Mouse (Mus musculus) kidney, embryonic 16.5 days (tissue): Measurements from ENCODE around the gene Ccdc28b. TPM values are rescaled to one million over a fixed set of nuclear protein-coding genes. Genes with fewer than 3 reads are reported as not detected.

Source experiments
- ATAC-seq: fragments of 200-750 bp; cut with Nextera tagmentation; 2 replicates; pipeline ENCODE4 v1.8.0; 2017; ENCODE audit warnings: moderate TSS enrichment; ENCODE audit not compliant: low FRiP score, low TSS enrichment
- H3K27ac ChIP-seq: fragments of 300-500 bp; sonication (generic); 2 replicates; pipeline ENCODE4 v1.5.1; 2014; ENCODE audit warnings: low read length
- H3K27me3 ChIP-seq: fragments of 300-500 bp; sonication (generic); 2 replicates; pipeline ENCODE4 v1.6.1; 2014; ENCODE audit warnings: low read length, control low read depth, mixed read lengths; ENCODE audit not compliant: insufficient read depth
- H3K36me3 ChIP-seq: fragments of 300-500 bp; sonication (generic); 2 replicates; pipeline ENCODE4 v1.6.1; 2014; ENCODE audit warnings: low read length, control low read depth, mixed read lengths; ENCODE audit not compliant: insufficient read depth
- H3K4me1 ChIP-seq: fragments of 300-500 bp; sonication (generic); 2 replicates; pipeline ENCODE4 v1.6.1; 2014; ENCODE audit warnings: low read length, control low read depth, mixed read lengths; ENCODE audit not compliant: insufficient read depth
- H3K4me2 ChIP-seq: fragments of 300-500 bp; sonication (generic); replicated peaks from 2 replicates; pipeline ENCODE4 v1.6.1; 2014; ENCODE audit warnings: low read depth, low read length
- H3K4me3 ChIP-seq: fragments of 300-500 bp; sonication (generic); 2 replicates; pipeline ENCODE4 v1.5.1; 2014; ENCODE audit warnings: mild to moderate bottlenecking, low read length
- H3K9ac ChIP-seq: fragments of 300-500 bp; sonication (generic); replicated peaks from 2 replicates; pipeline ENCODE4 v1.6.1; 2014; ENCODE audit warnings: low read length
- H3K9me3 ChIP-seq: fragments of 300-500 bp; sonication (generic); 2 replicates; pipeline ENCODE4 v1.6.1; 2016; ENCODE audit warnings: low read length, control low read depth
- WGBS: fragments of 180-500 bp; shearing (Covaris S2); extraction: QIAGEN DNeasy Blood & Tissue Kit; methylation state at CpG from one replicate; pipeline ENCODE4 v1.1.7; 2014; 5-methylcytosine and 5-hydroxymethylcytosine counted together
- polyA plus RNA-seq: library from polyadenylated mRNA; unstranded; fragments of >200 nt; fragmentation: Nextera tagmentation; extraction: Ambion mirVana; gene quantifications from 2 replicates; pipeline ENCODE4 v1.2.1, GENCODE M21; 2015

The Ccdc28b gene
- polyA plus RNA-seq, 1 experiment from 2014 or later: 64.1 TPM

GRCm38 (mm10) chr4:129588865-129589264, 34.9 kb downstream of the Ccdc28b start:
- peaks cover 13% of the 10 kb centered on the region for H3K4me1 ChIP-seq
- H3K4me3 ChIP-seq: no peak overlapping the region
- 71% methylated on average over 4 of the region's 4 CpGs for WGBS
- peaks cover 34% of the 10 kb centered on the region for H3K36me3 ChIP-seq
- H3K27me3 ChIP-seq: no peaks in the 10 kb centered on the region
- no peaks in the 10 kb centered on the region for H3K9me3 ChIP-seq
- no peak overlapping the region for H3K4me2 ChIP-seq
- no peak overlapping the region for H3K9ac ChIP-seq
- H3K27ac ChIP-seq: no peak overlapping the region
- ATAC-seq: no peak

GRCm38 (mm10) chr4:129586943-129587342, 36.8 kb downstream of the Ccdc28b start:
- WGBS: 24% methylated on average over 1 of the region's 1 CpGs
- Histone ChIP-seq H3K9me3 (no peaks in the 10 kb centered on the region), H3K4me3 (no peak overlapping the region), H3K36me3 (peaks cover 17% of the 10 kb centered on the region), H3K27ac (peak overlapping the region; percentile 58), H3K4me1 (peaks cover 13% of the 10 kb centered on the region), H3K9ac (no peak overlapping the region), H3K27me3 (no peaks in the 10 kb centered on the region), H3K4me2 (no peak overlapping the region)
- ATAC-seq: 0 out of 2 replicates have a peak, but pooled peaks have one; percentile 37

DNA sequence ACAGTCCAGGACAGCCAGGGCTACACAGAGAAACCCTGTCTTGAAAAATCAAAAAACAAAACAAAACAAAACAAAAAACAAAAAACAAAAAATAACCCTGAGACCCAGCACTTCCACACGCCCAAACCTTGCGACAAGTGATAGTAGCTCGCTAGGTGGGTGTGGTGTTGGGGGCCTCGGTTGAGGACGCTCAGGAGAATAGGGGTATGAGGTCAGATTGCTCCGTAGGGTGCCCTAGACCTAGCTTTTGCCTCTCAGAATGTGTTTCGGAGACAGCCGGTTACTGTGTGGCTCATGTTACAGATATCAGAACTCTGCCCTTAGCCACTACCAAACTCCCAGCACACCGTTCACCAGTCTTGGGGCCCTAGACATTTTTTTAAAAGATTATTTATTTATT, 38.0 kb downstream of the Ccdc28b start:
- peak overlapping the region; percentile 84; the same call in 1 of the 2 replicates for H3K27ac ChIP-seq
- H3K4me2 ChIP-seq: peak overlapping the region; percentile 81
- peak overlapping the region; percentile 72 for H3K9ac ChIP-seq
- H3K9me3 ChIP-seq: no peaks in the 10 kb centered on the region
- H3K4me3 ChIP-seq: peak overlapping the region; percentile 59
- no peak for ATAC-seq
- WGBS: 63% methylated on average over 9 of the region's 9 CpGs
- peaks cover 7% of the 10 kb centered on the region for H3K36me3 ChIP-seq
- peaks cover 13% of the 10 kb centered on the region for H3K4me1 ChIP-seq
- H3K27me3 ChIP-seq: no peaks in the 10 kb centered on the region

GRCm38 (mm10) chr4:129584884-129585608, 38.7 kb downstream of the Ccdc28b start:
- H3K27me3 ChIP-seq: no peaks in the 10 kb centered on the region
- H3K9ac ChIP-seq: peak overlapping the region; percentile 72
- peak overlapping the region; percentile 84 for H3K27ac ChIP-seq
- 2% methylated on average over 36 of the region's 36 CpGs for WGBS
- ATAC-seq: peak; percentile 83
- peaks cover 16% of the 10 kb centered on the region for H3K4me1 ChIP-seq
- no peaks in the 10 kb centered on the region for H3K36me3 ChIP-seq
- H3K9me3 ChIP-seq: no peaks in the 10 kb centered on the region
- H3K4me3 ChIP-seq: peak overlapping the region; percentile 59
- peak overlapping the region; percentile 81 for H3K4me2 ChIP-seq

- Histone ChIP-seq H3K9me3 (no peaks in the 10 kb centered on the region), H3K27ac (peak overlapping the region; percentile 84), H3K4me1 (peaks cover 16% of the 10 kb centered on the region), H3K36me3 (no peaks in the 10 kb centered on the region), H3K9ac (peak overlapping the region; percentile 72), H3K4me2 (peak overlapping the region; percentile 81), H3K27me3 (no peaks in the 10 kb centered on the region), H3K4me3 (peak overlapping the region; percentile 59)
- 71% methylated on average over 1 of the region's 1 CpGs for WGBS
- ATAC-seq: no peak
Observed at GRCm38 (mm10) chr4:129584370-129584769, 39.4 kb downstream of the Ccdc28b start.

- Histone ChIP-seq H3K36me3 (no peaks in the 10 kb centered on the region), H3K9ac (no peak overlapping the region), H3K27me3 (no peaks in the 10 kb centered on the region), H3K4me1 (peaks cover 18% of the 10 kb centered on the region), H3K9me3 (no peaks in the 10 kb centered on the region), H3K4me3 (no peak overlapping the region), H3K4me2 (no peak overlapping the region), H3K27ac (no peak overlapping the region)
- WGBS: 77% methylated on average over 1 of the region's 1 CpGs
- no peak for ATAC-seq
Observed at GRCm38 (mm10) chr4:129582251-129582650, 41.5 kb downstream of the Ccdc28b start.

- Histone ChIP-seq H3K27me3 (no peaks in the 10 kb centered on the region), H3K27ac (0 out of 2 replicates have a peak overlapping the region, but pooled peaks have one; percentile 48), H3K4me2 (no peak overlapping the region), H3K36me3 (no peaks in the 10 kb centered on the region), H3K4me1 (peaks cover 23% of the 10 kb centered on the region), H3K4me3 (no peak overlapping the region), H3K9me3 (no peaks in the 10 kb centered on the region), H3K9ac (no peak overlapping the region)
- WGBS: 64% methylated on average over 7 of the region's 7 CpGs
- no peak for ATAC-seq
Observed at GRCm38 (mm10) chr4:129580347-129580746, 43.4 kb downstream of the Ccdc28b start.

DNA sequence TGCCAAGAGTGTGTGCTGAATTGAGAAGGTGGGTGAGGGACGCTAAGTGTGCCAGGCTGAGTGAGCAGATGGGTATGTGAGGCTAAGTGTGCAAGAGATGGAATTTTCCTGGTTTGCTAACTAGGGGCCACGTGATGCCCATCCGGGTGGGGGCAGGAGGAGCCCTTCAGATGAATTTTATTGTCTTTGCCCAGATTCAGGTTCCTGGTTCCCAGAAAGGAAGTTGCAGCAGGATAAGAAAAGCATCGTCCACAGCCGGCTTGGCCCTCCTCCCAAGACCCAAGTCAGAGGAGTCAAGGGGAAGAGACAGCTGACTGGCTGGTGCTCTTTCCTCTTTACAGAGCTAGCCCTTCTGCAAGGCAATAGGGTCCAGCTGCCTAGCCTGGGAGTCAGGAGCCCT, 45.3 kb downstream of the Ccdc28b start, which contains the start of gene Fam167b:
Fam167b (minus strand) TSS at position 84 of the 400 bp plus-strand sequence.
- peak within 1 kb of the TSS; percentile 34 for H3K4me3 ChIP-seq
- 72% methylated on average over 5 of the region's 5 CpGs for WGBS

GRCm38 (mm10) chr4:129577688-129578087, 46.1 kb downstream of the Ccdc28b start:
- peak overlapping the region; percentile 41 for H3K4me2 ChIP-seq
- H3K36me3 ChIP-seq: no peaks in the 10 kb centered on the region
- peaks cover 17% of the 10 kb centered on the region for H3K4me1 ChIP-seq
- H3K4me3 ChIP-seq: peak overlapping the region; percentile 34
- no peaks in the 10 kb centered on the region for H3K9me3 ChIP-seq
- 73% methylated on average over 7 of the region's 7 CpGs for WGBS
- no peaks in the 10 kb centered on the region for H3K27me3 ChIP-seq
- peak overlapping the region; percentile 56; the same call in 1 of the 2 replicates for H3K9ac ChIP-seq
- ATAC-seq: no peak
- H3K27ac ChIP-seq: peak overlapping the region; percentile 46; the same call in 1 of the 2 replicates

More for the DNA sequence above, 45.3 kb downstream of the Ccdc28b start, which contains the start of gene Fam167b:
- Histone ChIP-seq H3K27me3 (no peaks in the 10 kb centered on the region), H3K36me3 (no peaks in the 10 kb centered on the region), H3K9me3 (no peaks in the 10 kb centered on the region), H3K27ac (peak within 1 kb of the TSS; percentile 52), H3K4me2 (peak within 1 kb of the TSS; percentile 41), H3K9ac (peak within 1 kb of the TSS; percentile 56), H3K4me1 (peaks cover 17% of the 10 kb centered on the region)
- ATAC-seq: no peak
